Mouse (Mus musculus) embryonic fibroblast, embryonic 13.5 days (primary cell): ENCODE results near the gene Lmo7. TPM values are rescaled to one million over a fixed set of nuclear protein-coding genes. Genes with fewer than 3 reads are reported as not detected.

Source experiments
- H3K27ac ChIP-seq: 2 replicates; pipeline ENCODE4 v1.5.1; 2012; ENCODE audit warnings: low read length, control low read depth, inconsistent platforms; ENCODE audit not compliant: insufficient read depth
- H3K4me1 ChIP-seq: 2 replicates; pipeline ENCODE4 v1.6.1; 2011; ENCODE audit warnings: low read length; ENCODE audit not compliant: control insufficient read depth, insufficient read depth
- H3K4me3 ChIP-seq: 2 replicates; pipeline ENCODE4 v1.5.1; 2011; ENCODE audit warnings: mild to moderate bottlenecking, control low read depth, low read length; ENCODE audit not compliant: insufficient read depth
- CTCF ChIP-seq: IDR thresholded peaks from 2 replicates; pipeline ENCODE4 v1.5.1; 2011; ENCODE audit warnings: mild to moderate bottlenecking, control low read depth, low read length, moderate library complexity, borderline replicate concordance; ENCODE audit not compliant: insufficient read depth
- POLR2A ChIP-seq: IDR thresholded peaks from 2 replicates; pipeline ENCODE4 v1.6.1; 2011; ENCODE audit warnings: low read depth, mild to moderate bottlenecking, control low read depth, low read length, moderate library complexity
- polyA plus RNA-seq: library from polyadenylated mRNA; stranded (reverse); fragments of >200 nt; gene quantifications from 2 replicates; pipeline ENCODE4 v1.2.4, GENCODE M21; 2011; ENCODE audit warnings: low read depth; ENCODE audit not compliant: missing spikeins, insufficient read length

Lmo7 gene
- polyA plus RNA-seq, 1 experiment, result 61.5 TPM

- Histone ChIP-seq H3K4me1 (no peaks in the 10 kb centered on the region), H3K27ac (no peak overlapping the region), H3K4me3 (no peak overlapping the region)
- TF ChIP-seq CTCF (no peak), POLR2A (no peak)
These were observed 163.5 kb downstream of the Lmo7 start for GRCm38 (mm10) chr14:101893215-101893614.

- no peaks in the 10 kb centered on the region for H3K4me1 ChIP-seq
- no peak overlapping the region for H3K27ac ChIP-seq
- no peak for TF ChIP-seq CTCF
- TF ChIP-seq POLR2A, result no peak
- H3K4me3 ChIP-seq, result no peak overlapping the region
These were observed 168.5 kb downstream of the Lmo7 start for GRCm38 (mm10) chr14:101898250-101898649.

- Histone ChIP-seq H3K4me3 (no peak overlapping the region), H3K27ac (no peak overlapping the region), H3K4me1 (no peaks in the 10 kb centered on the region)
- no peak for TF ChIP-seq POLR2A
- no peak for TF ChIP-seq CTCF
These were observed 171.7 kb downstream of the Lmo7 start for GRCm38 (mm10) chr14:101901496-101901895.

- no peaks in the 10 kb centered on the region for H3K4me1 ChIP-seq
- TF ChIP-seq POLR2A (no peak), CTCF (no peak)
- H3K27ac ChIP-seq, result no peak overlapping the region
- no peak overlapping the region for H3K4me3 ChIP-seq
These were observed 172.2 kb downstream of the Lmo7 start for GRCm38 (mm10) chr14:101901976-101902375.

- no peak overlapping the region for H3K4me3 ChIP-seq
- H3K4me1 ChIP-seq, result no peaks in the 10 kb centered on the region
- TF ChIP-seq CTCF (no peak), POLR2A (no peak)
- no peak overlapping the region for H3K27ac ChIP-seq
These were observed 174.0 kb downstream of the Lmo7 start for GRCm38 (mm10) chr14:101903722-101904121.

GRCm38 (mm10) chr14:101911983-101912382, 182.2 kb downstream of the Lmo7 start:
- TF ChIP-seq CTCF (no peak), POLR2A (no peak)
- Histone ChIP-seq H3K27ac (no peak overlapping the region), H3K4me3 (no peak overlapping the region), H3K4me1 (no peaks in the 10 kb centered on the region)

GRCm38 (mm10) chr14:101912392-101912791, 182.6 kb downstream of the Lmo7 start:
- Histone ChIP-seq H3K4me3 (no peak overlapping the region), H3K4me1 (no peaks in the 10 kb centered on the region), H3K27ac (no peak overlapping the region)
- no peak for TF ChIP-seq POLR2A
- no peak for TF ChIP-seq CTCF

- H3K4me1 ChIP-seq, result no peaks in the 10 kb centered on the region
- H3K27ac ChIP-seq, result no peak overlapping the region
- H3K4me3 ChIP-seq, result no peak overlapping the region
- no peak for TF ChIP-seq CTCF
- TF ChIP-seq POLR2A, result no peak
These were observed 184.6 kb downstream of the Lmo7 start for GRCm38 (mm10) chr14:101914321-101914720.

GRCm38 (mm10) chr14:101915867-101916266, 186.1 kb downstream of the Lmo7 start:
- Histone ChIP-seq H3K4me1 (no peaks in the 10 kb centered on the region), H3K4me3 (no peak overlapping the region), H3K27ac (no peak overlapping the region)
- TF ChIP-seq CTCF (no peak), POLR2A (no peak)

- H3K4me1 ChIP-seq, result no peaks in the 10 kb centered on the region
- no peak for TF ChIP-seq POLR2A
- no peak for TF ChIP-seq CTCF
These were observed 188.7 kb downstream of the Lmo7 start for GRCm38 (mm10) chr14:101918471-101918870.

More at GRCm38 (mm10) chr14:101918471-101918870, 188.7 kb downstream of the Lmo7 start:
- Histone ChIP-seq H3K4me3 (no peak overlapping the region), H3K27ac (no peak overlapping the region)
